Mouse (Mus musculus) bone marrow macrophage, adult 2 months (primary cell): Measurements from ENCODE around the gene Kcnk4.

ENCODE experiments used
- CTCF ChIP-seq: IDR thresholded peaks from 2 replicates; pipeline ENCODE4 v1.5.1; 2012; ENCODE audit warnings: low read depth, mild to moderate bottlenecking, low read length, moderate library complexity
- POLR2A ChIP-seq: IDR thresholded peaks from 2 replicates; pipeline ENCODE4 v1.6.1; 2012; ENCODE audit warnings: mild to moderate bottlenecking, low read depth, low read length, borderline replicate concordance

GRCm38 (mm10) chr19:6925611-6926329 is 8.5 kb downstream of the Kcnk4 start:
- TF ChIP-seq CTCF (no peak), POLR2A (no peak)
